Mouse (Mus musculus) adrenal gland, adult 10 weeks (tissue): Measurements from ENCODE around the gene Acrbp. TPM values are rescaled to one million over a fixed set of nuclear protein-coding genes. Genes with fewer than 3 reads are reported as not detected.

ENCODE experiments used
- polyA plus RNA-seq: library from polyadenylated mRNA; stranded (reverse); fragments of 350-450 nt; fragmentation: Illumina TruSeq; extraction: RNeasy Lipid Tissue Mini Kit (QIAGEN cat#74804); gene quantifications from one replicate; pipeline ENCODE4 v1.2.3, GENCODE M21; 2014; ENCODE audit warnings: low read depth, low replicate concordance

Acrbp gene
- not detected for polyA plus RNA-seq

GRCm38 (mm10) chr6:125049678-125050077, at the start of gene Acrbp:
Acrbp (plus strand) TSS chr6:125049689.

GRCm38 (mm10) chr6:125009129-125009180, 40.5 kb upstream of the Acrbp start, which contains the start of gene Zfp384:
Zfp384 (plus strand) TSS chr6:125009145.

GRCm38 (mm10) chr6:125039533-125040153, 9.8 kb upstream of the Acrbp start, which contains the start of gene Ing4:
Ing4 (plus strand) TSS chr6:125039760.

GRCm38 (mm10) chr6:125067571-125067995, 18.1 kb downstream of the Acrbp start, which contains the start of gene Lpar5:
Lpar5 (plus strand) TSS chr6:125067920.

GRCm38 (mm10) chr6:125095391-125096278, 46.1 kb downstream of the Acrbp start, which contains the start of gene Chd4:
Chd4 (plus strand) TSS chr6:125095981.

Other genes starting within 250 kb of the Acrbp start
- gene Spsb2, start 241.0 kb upstream of the Acrbp start, polyA plus RNA-seq, result not detected
- 34.6 TPM for gene Tpi1, start 235.4 kb upstream of the Acrbp start, polyA plus RNA-seq
- gene Usp5, start 220.2 kb upstream of the Acrbp start, polyA plus RNA-seq, result 34.7 TPM
- gene Cdca3, start 220.1 kb upstream of the Acrbp start, polyA plus RNA-seq, result 1.5 TPM
- 0.35 TPM for gene Gnb3, start 209.4 kb upstream of the Acrbp start, polyA plus RNA-seq
- 0.93 TPM for gene P3h3, start 191.9 kb upstream of the Acrbp start, polyA plus RNA-seq
- not detected for gene Gpr162, start 185.7 kb upstream of the Acrbp start, polyA plus RNA-seq
- 0.29 TPM for gene Cd4, start 161.5 kb upstream of the Acrbp start, polyA plus RNA-seq
- gene Lag3, start 138.0 kb upstream of the Acrbp start, polyA plus RNA-seq, result 0.29 TPM
- gene Ptms, start 129.6 kb upstream of the Acrbp start, polyA plus RNA-seq, result 243 TPM
- gene Mlf2, start 118.3 kb upstream of the Acrbp start, polyA plus RNA-seq, result 12.2 TPM
- 32.9 TPM for gene Cops7a, start 84.2 kb upstream of the Acrbp start, polyA plus RNA-seq
- gene Pianp, start 53.0 kb upstream of the Acrbp start, polyA plus RNA-seq, result not detected
- gene Zfp384, start 40.5 kb upstream of the Acrbp start, polyA plus RNA-seq, result 17.4 TPM
- gene Ing4, start 9.9 kb upstream of the Acrbp start, polyA plus RNA-seq, result 18.3 TPM
- not detected for gene Lpar5, start 18.2 kb downstream of the Acrbp start, polyA plus RNA-seq
- 75.2 TPM for gene Chd4, start 46.3 kb downstream of the Acrbp start, polyA plus RNA-seq
- gene Nop2, start 82.2 kb downstream of the Acrbp start, polyA plus RNA-seq, result 2.2 TPM
- gene Iffo1, start 95.6 kb downstream of the Acrbp start, polyA plus RNA-seq, result 3.0 TPM
- gene Gapdh, start 116.8 kb downstream of the Acrbp start, polyA plus RNA-seq, result 113 TPM
- 3.8 TPM for gene Ncapd2, start 142.0 kb downstream of the Acrbp start, polyA plus RNA-seq
- gene Mrpl51, start 142.1 kb downstream of the Acrbp start, polyA plus RNA-seq, result 150 TPM
- gene Vamp1, start 165.9 kb downstream of the Acrbp start, polyA plus RNA-seq, result 26.8 TPM
- 2.8 TPM for gene Tapbpl, start 182.2 kb downstream of the Acrbp start, polyA plus RNA-seq
- gene Cd27, start 187.3 kb downstream of the Acrbp start, polyA plus RNA-seq, result not detected
- gene Tuba3a, start 236.4 kb downstream of the Acrbp start, polyA plus RNA-seq, result not detected